Mouse (Mus musculus) cerebellum, adult 2 months (tissue): ENCODE data around the gene Sox5. TPM values are rescaled to one million over a fixed set of nuclear protein-coding genes. Genes with fewer than 3 reads are reported as not detected.

Experiments used
- DNase-seq, 2 experiments: peaks; one replicate each; pipeline ENCODE4 v3.0.0; 2021
- H3K27ac ChIP-seq: fragments of 200-500 bp; 2 replicates; pipeline ENCODE4 v1.5.1; 2012; ENCODE audit warnings: low read length, control low read depth, inconsistent platforms; ENCODE audit not compliant: insufficient read depth
- H3K27me3 ChIP-seq: fragments of 200-500 bp; 2 replicates; pipeline ENCODE4 v1.6.1; 2012; ENCODE audit warnings: inconsistent platforms, mild to moderate bottlenecking, low read length, moderate library complexity; ENCODE audit not compliant: control insufficient read depth, insufficient read depth
- H3K4me1 ChIP-seq: fragments of 200-500 bp; 2 replicates; pipeline ENCODE4 v1.6.1; 2011; ENCODE audit warnings: low read length; ENCODE audit not compliant: control insufficient read depth, insufficient read depth
- H3K4me3 ChIP-seq: fragments of 200-500 bp; replicated peaks from 2 replicates; pipeline ENCODE3; 2011; ENCODE audit warnings: mild to moderate bottlenecking, low read depth, low read length, control low read depth; ENCODE audit not compliant: insufficient read depth
- CTCF ChIP-seq: fragments of 200-500 bp; IDR thresholded peaks from 2 replicates; pipeline ENCODE4 v1.5.1; 2011; ENCODE audit warnings: low read depth, mild to moderate bottlenecking, control low read depth, low read length, moderate library complexity, borderline replicate concordance; ENCODE audit not compliant: insufficient read depth
- POLR2A ChIP-seq: fragments of 200-500 bp; IDR thresholded peaks from 2 replicates; pipeline ENCODE4 v1.6.1; 2011; ENCODE audit warnings: low read length, control low read depth, borderline replicate concordance; ENCODE audit not compliant: insufficient read depth
- WGBS: fragments of 180-500 bp; shearing (Covaris S2); methylation state at CpG from one replicate; pipeline ENCODE4 v1.1.7; 2018; 5-methylcytosine and 5-hydroxymethylcytosine counted together
- polyA plus RNA-seq: library from polyadenylated mRNA; depleted of rRNA; stranded (reverse); fragments of >200 nt; gene quantifications from 2 replicates; pipeline ENCODE4 v1.2.3, GENCODE M21; 2012

Gene Sox5
- polyA plus RNA-seq, 1 experiment: 13.3 TPM

DNA sequence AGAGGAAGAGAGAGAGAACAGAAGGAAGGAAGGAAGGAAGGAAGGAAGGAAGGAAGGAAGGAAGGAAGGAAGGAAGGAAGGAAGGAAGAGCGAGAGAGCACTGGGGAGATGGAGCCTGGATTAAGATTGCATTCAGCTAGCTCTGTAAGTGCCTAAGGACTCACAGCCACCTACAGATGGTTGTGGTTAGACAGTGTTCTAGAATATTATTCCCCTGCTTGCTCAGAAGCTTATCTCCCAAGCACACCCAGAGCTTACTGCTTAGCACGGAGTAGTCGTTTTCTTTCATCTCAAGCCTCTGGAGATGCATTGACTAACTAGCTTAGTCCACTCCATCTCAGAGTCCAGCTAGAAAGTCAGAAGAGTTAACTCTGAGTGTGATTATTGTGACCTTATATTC is 770.8 kb downstream of the Sox5 start:
- Histone ChIP-seq H3K4me3 (no peak overlapping the region), H3K27me3 (no peaks in the 10 kb centered on the region), H3K27ac (no peak overlapping the region), H3K4me1 (no peaks in the 10 kb centered on the region)
- no peak for TF ChIP-seq POLR2A
- TF ChIP-seq CTCF: no peak
- WGBS: 86% methylated on average over 3 of the region's 3 CpGs
- no peak for DNase-seq

DNA sequence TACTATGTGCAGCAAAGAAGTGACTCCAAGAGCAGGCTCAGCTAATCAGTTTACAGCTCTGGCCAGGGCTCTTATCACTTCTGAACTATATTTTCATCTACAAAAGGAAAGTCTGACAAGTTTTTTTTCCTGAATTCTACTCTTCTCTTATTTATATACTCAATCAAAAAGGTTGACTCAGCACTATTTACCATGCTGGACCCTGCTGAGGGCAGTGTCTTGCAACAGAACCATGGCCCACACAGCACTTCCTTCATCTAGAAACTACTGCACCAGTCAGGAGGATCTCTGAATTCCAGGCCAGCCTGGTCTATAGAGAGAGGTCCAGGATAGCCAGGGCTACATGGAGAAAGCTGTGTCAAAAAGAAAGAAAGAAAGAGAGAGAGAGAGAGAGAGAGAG is 771.5 kb downstream of the Sox5 start:
- Histone ChIP-seq H3K27me3 (no peaks in the 10 kb centered on the region), H3K4me1 (no peaks in the 10 kb centered on the region), H3K4me3 (no peak overlapping the region), H3K27ac (no peak overlapping the region)
- TF ChIP-seq CTCF (no peak), POLR2A (no peak)
- DNase-seq: no peak

GRCm38 (mm10) chr6:144005132-144005531 is 776.6 kb downstream of the Sox5 start:
- no peak overlapping the region for H3K4me3 ChIP-seq
- DNase-seq: no peak
- H3K27ac ChIP-seq: no peak overlapping the region
- TF ChIP-seq POLR2A (no peak), CTCF (no peak)
- WGBS: 92% methylated on average over 6 of the region's 6 CpGs
- no peaks in the 10 kb centered on the region for H3K27me3 ChIP-seq
- H3K4me1 ChIP-seq: no peaks in the 10 kb centered on the region

- WGBS: 96% methylated on average over 13 of the region's 13 CpGs
- H3K4me1 ChIP-seq: peaks cover 6% of the 10 kb centered on the region; the same call in 1 of the 2 replicates
- no peak for DNase-seq
- H3K27ac ChIP-seq: no peak overlapping the region
- no peaks in the 10 kb centered on the region for H3K27me3 ChIP-seq
- no peak for TF ChIP-seq CTCF
- TF ChIP-seq POLR2A: no peak
- H3K4me3 ChIP-seq: no peak overlapping the region
Observed at GRCm38 (mm10) chr6:143998201-143998600, 783.6 kb downstream of the Sox5 start.

DNA sequence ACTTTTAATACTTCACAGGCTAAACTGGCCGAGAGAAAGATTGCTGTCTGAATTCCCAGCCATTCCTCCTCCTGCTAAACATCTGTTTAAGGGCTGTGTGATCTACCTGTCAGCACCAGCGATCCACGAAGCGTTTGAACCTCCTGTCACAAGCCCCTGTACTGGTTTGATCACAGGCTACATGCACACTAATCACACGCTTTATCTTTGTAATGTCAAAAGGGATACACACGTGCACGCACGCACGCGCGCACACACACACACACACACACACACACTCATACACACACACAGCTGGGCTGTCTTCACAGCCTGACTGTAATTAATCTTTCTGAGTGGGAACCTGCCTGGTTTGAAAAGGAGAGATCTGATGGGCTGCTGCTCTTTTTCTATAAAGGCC is 784.2 kb downstream of the Sox5 start:
- peaks cover 6% of the 10 kb centered on the region; the same call in 1 of the 2 replicates for H3K4me1 ChIP-seq
- no peak overlapping the region for H3K27ac ChIP-seq
- TF ChIP-seq POLR2A (no peak), CTCF (no peak)
- no peak for DNase-seq
- H3K27me3 ChIP-seq: no peaks in the 10 kb centered on the region
- H3K4me3 ChIP-seq: no peak overlapping the region
- 95% methylated on average over 11 of the region's 11 CpGs for WGBS

- no peaks in the 10 kb centered on the region for H3K27me3 ChIP-seq
- 5% methylated on average over 4 of the region's 4 CpGs for WGBS
- peak; percentile 16 to 69 for DNase-seq
- peaks cover 6% of the 10 kb centered on the region; the same call in 1 of the 2 replicates for H3K4me1 ChIP-seq
- H3K27ac ChIP-seq: no peak overlapping the region
- H3K4me3 ChIP-seq: no peak overlapping the region
- TF ChIP-seq POLR2A: no peak
- TF ChIP-seq CTCF: no peak
Observed at GRCm38 (mm10) chr6:143995046-143995445, 786.7 kb downstream of the Sox5 start.

DNA sequence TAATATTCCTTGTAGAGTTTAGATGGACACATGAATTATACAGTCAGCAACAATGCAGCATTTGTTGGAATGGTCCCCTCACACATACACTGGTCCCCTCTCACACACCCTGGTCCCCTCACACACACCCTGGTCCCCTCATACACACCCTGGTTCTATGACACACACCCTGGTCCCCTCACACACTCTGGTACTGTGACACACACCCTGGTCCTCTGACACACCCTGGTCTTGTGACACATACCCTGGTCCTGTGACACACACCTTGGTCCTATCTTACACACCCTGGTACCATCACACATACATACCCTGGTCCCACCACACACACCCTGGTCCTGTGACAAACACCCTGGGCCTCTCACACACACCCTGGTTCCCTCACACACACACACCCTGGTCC is 794.2 kb downstream of the Sox5 start:
- TF ChIP-seq CTCF: no peak
- no peak for TF ChIP-seq POLR2A
- Histone ChIP-seq H3K27ac (no peak overlapping the region), H3K4me3 (no peak overlapping the region), H3K27me3 (no peaks in the 10 kb centered on the region), H3K4me1 (no peaks in the 10 kb centered on the region)
- DNase-seq: no peak

DNA sequence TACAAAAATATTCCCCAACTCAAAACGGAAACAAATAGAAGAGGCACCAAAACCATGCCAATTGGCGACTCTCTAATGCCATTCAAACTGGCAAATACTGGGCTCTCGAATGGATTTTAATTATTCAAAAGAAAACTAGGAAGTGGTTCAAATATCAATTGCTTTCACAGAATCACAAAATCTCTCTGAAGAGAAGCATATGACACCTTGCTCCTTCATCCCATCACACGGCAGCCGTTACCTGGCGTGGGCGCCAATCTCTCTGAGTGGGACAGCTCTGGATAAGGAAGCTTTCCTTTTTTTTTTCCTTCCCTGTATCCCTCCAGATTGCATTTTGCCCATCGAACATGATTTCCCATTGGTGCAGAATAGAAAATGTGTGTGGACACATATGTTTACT is 801.6 kb downstream of the Sox5 start:
- Histone ChIP-seq H3K27ac (no peak overlapping the region), H3K4me1 (no peaks in the 10 kb centered on the region), H3K27me3 (no peaks in the 10 kb centered on the region), H3K4me3 (no peak overlapping the region)
- TF ChIP-seq CTCF: no peak
- no peak for TF ChIP-seq POLR2A
- DNase-seq: no peak
- 53% methylated on average over 8 of the region's 8 CpGs for WGBS
